Mouse (Mus musculus) olfactory bulb, adult 2 months (tissue): ENCODE data around the gene Cacna1i.

Source experiments
- CTCF ChIP-seq: fragments of 200-500 bp; IDR thresholded peaks from 2 replicates; pipeline ENCODE4 v1.5.1; 2012; ENCODE audit warnings: low read depth, mild to moderate bottlenecking, low read length, moderate library complexity; ENCODE audit not compliant: insufficient read depth
- POLR2A ChIP-seq: fragments of 200-500 bp; IDR thresholded peaks from 2 replicates; pipeline ENCODE4 v1.6.1; 2012; ENCODE audit warnings: mild to moderate bottlenecking, low read depth, low read length, moderate library complexity; ENCODE audit not compliant: insufficient read depth

DNA sequence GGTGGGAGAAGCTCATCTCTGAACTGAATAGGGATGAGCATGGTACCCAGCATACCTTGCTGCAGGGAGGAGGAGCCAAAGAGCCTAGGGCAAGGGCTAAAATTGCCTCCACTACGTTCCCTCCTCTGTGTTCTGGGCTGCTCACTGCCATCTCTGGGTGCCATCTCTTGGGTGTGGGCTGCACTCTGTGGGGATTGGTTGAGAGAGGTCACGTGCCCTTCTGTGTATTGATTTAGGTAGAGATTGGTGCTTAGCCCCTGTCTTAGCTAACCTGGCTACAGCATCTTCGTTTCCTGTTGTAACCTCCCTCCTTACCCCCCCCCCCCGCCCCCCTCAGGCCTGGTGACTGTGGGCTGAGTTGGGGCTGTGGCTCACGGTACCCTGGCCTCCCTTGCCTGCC is 87.8 kb downstream of the Cacna1i start:
- TF ChIP-seq POLR2A (no peak), CTCF (no peak)
